Mouse (Mus musculus): ENCODE results near the gene Pdzk1. TPM values are rescaled to one million over a fixed set of nuclear protein-coding genes. Genes with fewer than 3 reads are reported as not detected.

Gene Pdzk1
- total and polyA plus RNA-seq, 3 experiments: 0.18 to 0.27 TPM; not detected in 1

- no peak overlapping the region for H3K4me3 ChIP-seq (ENCODE audit: control insufficient read depth in 1 of 2, insufficient read depth in 1 of 2, low read depth in 2 of 2, low read length in 2 of 2)
- no peaks in the 10 kb centered on the region for H3K27me3 ChIP-seq (ENCODE audit: control insufficient read depth in 1 of 2, insufficient read depth in 2 of 2, low read length in 2 of 2)
- H3K4me1 ChIP-seq (ENCODE audit: control insufficient read depth in 1 of 2, insufficient read depth in 2 of 2, low read length in 2 of 2): peaks cover 0 to 4% of the 10 kb centered on the region in 2 experiments; a peak in 2 of 4 replicates
- H3K36me3 ChIP-seq (ENCODE audit: control insufficient read depth in 1 of 2, insufficient read depth in 2 of 2, low read length in 2 of 2): no peaks in the 10 kb centered on the region
- no peak for DNase-seq (ENCODE audit: low read depth, low spot score)
- no peak overlapping the region for H3K9ac ChIP-seq (ENCODE audit: control insufficient read depth, low read depth, low read length, poor library complexity, severe bottlenecking)
- no peak for TF ChIP-seq POLR2AphosphoS2 (IDR thresholded peaks at IDR 0.05; ENCODE audit: low read length)
- TF ChIP-seq TCF12 (IDR thresholded peaks at IDR 0.05; ENCODE audit: low read depth, low read length): no peak
- TF ChIP-seq ZMIZ1 (IDR thresholded peaks at IDR 0.05; ENCODE audit: low read depth, low read length): no peak
- TF ChIP-seq BHLHE40 (IDR thresholded peaks at IDR 0.05; ENCODE audit: borderline replicate concordance, low read depth, low read length): no peak
- H3K27ac ChIP-seq (ENCODE audit: control insufficient read depth, low read depth, low read length): no peak overlapping the region
- H3K79me2 ChIP-seq (ENCODE audit: control insufficient read depth, insufficient read depth, low read length, poor library complexity): no peaks in the 10 kb centered on the region
- H3K9me3 ChIP-seq (replicated peaks; ENCODE audit: insufficient read depth, low read length): no peaks in the 10 kb centered on the region
Measured at GRCm38 (mm10) chr3:96825261-96825660, 3.8 kb upstream of the Pdzk1 start.

- H3K4me3 ChIP-seq (ENCODE audit: control insufficient read depth in 1 of 2, insufficient read depth in 1 of 2, low read depth in 2 of 2, low read length in 2 of 2): no peak overlapping the region
- no peaks in the 10 kb centered on the region for H3K36me3 ChIP-seq (ENCODE audit: control insufficient read depth in 1 of 2, insufficient read depth in 2 of 2, low read length in 2 of 2)
- H3K9ac ChIP-seq (ENCODE audit: control insufficient read depth, low read depth, low read length, poor library complexity, severe bottlenecking): no peak overlapping the region
- peaks cover 0 to 4% of the 10 kb centered on the region in 2 experiments; a peak in 2 of 4 replicates for H3K4me1 ChIP-seq (ENCODE audit: control insufficient read depth in 1 of 2, insufficient read depth in 2 of 2, low read length in 2 of 2)
- H3K9me3 ChIP-seq (replicated peaks; ENCODE audit: insufficient read depth, low read length): no peaks in the 10 kb centered on the region
- no peak overlapping the region for H3K27ac ChIP-seq (ENCODE audit: control insufficient read depth, low read depth, low read length)
- peaks cover 5 to 8% of the 10 kb centered on the region in 2 experiments; a peak in 2 of 4 replicates for H3K27me3 ChIP-seq (ENCODE audit: control insufficient read depth in 1 of 2, insufficient read depth in 2 of 2, low read length in 2 of 2)
- H3K79me2 ChIP-seq (ENCODE audit: control insufficient read depth, insufficient read depth, low read length, poor library complexity): no peaks in the 10 kb centered on the region
- DNase-seq (ENCODE audit: low read depth, low spot score): no peak
- no peak for TF ChIP-seq MAFK (IDR thresholded peaks at IDR 0.05; ENCODE audit: borderline replicate concordance, low read depth, low read length)
- TF ChIP-seq ZNF384 (IDR thresholded peaks at IDR 0.05; ENCODE audit: low read depth, low read length): no peak
- TF ChIP-seq MEF2A (IDR thresholded peaks at IDR 0.05; ENCODE audit: extremely low read depth, insufficient replicate concordance, low read depth, low read length, poor library complexity, severe bottlenecking): no peak
- TF ChIP-seq MYB (IDR thresholded peaks at IDR 0.05; ENCODE audit: low read depth, low read length): no peak
- TF ChIP-seq MYC (IDR thresholded peaks at IDR 0.05; ENCODE audit: low read depth, low read length): no peak
- no peak for TF ChIP-seq MAZ (IDR thresholded peaks at IDR 0.05; ENCODE audit: low read depth, low read length)
- TF ChIP-seq USF2 (IDR thresholded peaks at IDR 0.05; ENCODE audit: borderline replicate concordance in 1 of 2, insufficient read depth in 1 of 2, low read depth in 1 of 2, low read length in 2 of 2): no peak
- TF ChIP-seq SMC3 (IDR thresholded peaks at IDR 0.05; ENCODE audit: low read depth, low read length): no peak
- TF ChIP-seq POLR2AphosphoS2 (IDR thresholded peaks at IDR 0.05; ENCODE audit: low read length): no peak
- TF ChIP-seq CTCF (IDR thresholded peaks at IDR 0.05 in 2 of 3, conservative IDR thresholded peaks at IDR 0.05 in 1 of 3; ENCODE audit: control insufficient read depth in 1 of 3, insufficient read depth in 1 of 3, low read depth in 2 of 3, low read length in 3 of 3, poor library complexity in 1 of 3, severe bottlenecking in 1 of 3): no peak
- no peak for TF ChIP-seq ZMIZ1 (IDR thresholded peaks at IDR 0.05; ENCODE audit: low read depth, low read length)
- TF ChIP-seq ZKSCAN1 (IDR thresholded peaks at IDR 0.05; ENCODE audit: low read depth, low read length): no peak
- no peak for TF ChIP-seq BHLHE40 (IDR thresholded peaks at IDR 0.05; ENCODE audit: borderline replicate concordance, low read depth, low read length)
- TF ChIP-seq CHD1 (IDR thresholded peaks at IDR 0.05; ENCODE audit: low read depth, low read length): no peak
- TF ChIP-seq CHD2 (IDR thresholded peaks at IDR 0.05; ENCODE audit: low read length): no peak
- no peak for TF ChIP-seq KAT2A (conservative IDR thresholded peaks at IDR 0.05; ENCODE audit: low read depth, low read length)
- no peak for TF ChIP-seq MXI1 (IDR thresholded peaks at IDR 0.05; ENCODE audit: low read depth, low read length)
- no peak for TF ChIP-seq ETS1 (IDR thresholded peaks at IDR 0.05; ENCODE audit: low read depth, low read length)
- TF ChIP-seq NELFE (IDR thresholded peaks at IDR 0.05; ENCODE audit: low read depth, low read length): no peak
- TF ChIP-seq POLR2A (IDR thresholded peaks at IDR 0.05; ENCODE audit: control insufficient read depth in 1 of 2, insufficient read depth in 1 of 2, low read depth in 1 of 2, low read length in 2 of 2, poor library complexity in 1 of 2): no peak
Measured at GRCm38 (mm10) chr3:96828308-96828864, 698 bp upstream of the Pdzk1 start.
